Mouse (Mus musculus) lung, postnatal 0 days (tissue): ENCODE measurements around the gene Olfr223. TPM values are rescaled to one million over a fixed set of nuclear protein-coding genes. Genes with fewer than 3 reads are reported as not detected.

Experiments
- ATAC-seq: fragments of 200-750 bp; cut with Nextera tagmentation; 2 replicates; pipeline ENCODE4 v1.8.0; 2017; ENCODE audit warnings: moderate library complexity
- DNase-seq: peaks from one replicate; pipeline ENCODE4 v3.0.0-alpha.2; 2016; ENCODE audit warnings: low spot score
- H3K27ac ChIP-seq: fragments of 300-500 bp; sonication (generic); 2 replicates; pipeline ENCODE4 v1.5.1; 2014; ENCODE audit warnings: antibody characterized with exemption, mild to moderate bottlenecking, low read length, mixed read lengths
- H3K27me3 ChIP-seq: fragments of 300-500 bp; sonication (generic); replicated peaks from 2 replicates; pipeline ENCODE4 v1.6.1; 2014; ENCODE audit warnings: low read length, mixed read lengths; ENCODE audit not compliant: insufficient read depth
- H3K36me3 ChIP-seq: fragments of 300-500 bp; sonication (generic); 2 replicates; pipeline ENCODE4 v1.6.1; 2014; ENCODE audit warnings: low read length, mixed read lengths; ENCODE audit not compliant: insufficient read depth
- H3K4me1 ChIP-seq: fragments of 300-500 bp; sonication (generic); 2 replicates; pipeline ENCODE4 v1.6.1; 2014; ENCODE audit warnings: antibody characterized with exemption, low read depth, low read length, mixed read lengths; ENCODE audit not compliant: insufficient read depth
- H3K4me2 ChIP-seq: fragments of 300-500 bp; sonication (generic); replicated peaks from 2 replicates; pipeline ENCODE4 v1.6.1; 2014; ENCODE audit warnings: low read depth, mild to moderate bottlenecking, low read length, moderate library complexity, mixed read lengths
- H3K4me3 ChIP-seq: fragments of 300-500 bp; sonication (generic); 2 replicates; pipeline ENCODE4 v1.5.1; 2014; ENCODE audit warnings: low read depth, low read length
- H3K9ac ChIP-seq: fragments of 300-500 bp; sonication (generic); replicated peaks from 2 replicates; pipeline ENCODE4 v1.6.1; 2014; ENCODE audit warnings: low read depth, mild to moderate bottlenecking
- H3K9me3 ChIP-seq: fragments of 300-500 bp; sonication (generic); 2 replicates; pipeline ENCODE4 v1.6.1; 2016; ENCODE audit warnings: low read length, mixed read lengths
- CTCF ChIP-seq: IDR thresholded peaks from 2 replicates; pipeline ENCODE4 v1.5.1; 2016; ENCODE audit warnings: antibody characterized with exemption, mild to moderate bottlenecking
- EP300 ChIP-seq: IDR thresholded peaks from 2 replicates; pipeline ENCODE4 v1.6.1; 2016; ENCODE audit warnings: antibody characterized with exemption, mild to moderate bottlenecking, control low read depth
- WGBS: fragments of 180-500 bp; shearing (Covaris S2); extraction: QIAGEN DNeasy Blood & Tissue Kit; methylation state at CpG from one replicate; pipeline ENCODE4 v1.1.7; 2014; 5-methylcytosine and 5-hydroxymethylcytosine counted together
- polyA plus RNA-seq: library from polyadenylated mRNA; unstranded; fragments of >200 nt; fragmentation: Nextera tagmentation; extraction: Ambion mirVana; gene quantifications from 2 replicates; pipeline ENCODE4 v1.2.1, GENCODE M21; 2015

The Olfr223 gene
- polyA plus RNA-seq, 1 experiment from 2014 or later: not detected

DNA sequence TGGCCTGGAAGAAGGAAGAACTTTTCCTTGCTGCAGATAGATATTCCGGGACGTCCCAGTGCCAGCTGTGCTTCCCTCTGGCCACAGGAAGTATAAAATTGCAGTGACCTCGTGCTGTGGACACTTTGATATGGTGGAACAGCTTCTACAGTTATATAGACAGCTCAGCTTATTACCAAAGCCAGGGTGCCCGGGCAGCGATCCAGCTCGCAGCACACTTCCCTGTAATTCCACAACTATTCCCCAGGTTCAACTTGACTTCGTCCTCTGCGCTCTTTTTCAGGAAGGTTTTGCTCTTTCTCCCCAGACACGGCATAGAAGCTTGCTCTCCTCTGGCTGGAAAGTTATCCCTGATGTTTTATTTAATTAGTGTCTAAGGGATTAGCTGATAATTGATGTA is 17.4 kb downstream of the Olfr223 start:
- H3K9me3 ChIP-seq: no peaks in the 10 kb centered on the region
- H3K4me2 ChIP-seq: no peak overlapping the region
- H3K36me3 ChIP-seq: no peaks in the 10 kb centered on the region
- H3K27ac ChIP-seq: no peak overlapping the region
- no peak overlapping the region for H3K4me3 ChIP-seq
- no peak for ATAC-seq
- DNase-seq: no peak
- no peaks in the 10 kb centered on the region for H3K4me1 ChIP-seq
- WGBS: 43% methylated on average over 9 of the region's 9 CpGs
- no peak overlapping the region for H3K9ac ChIP-seq
- TF ChIP-seq CTCF: no peak
- TF ChIP-seq EP300: no peak
- H3K27me3 ChIP-seq: 0 out of 2 replicates have a peak, but pooled peaks cover 4% of the 10 kb centered on the region

DNA sequence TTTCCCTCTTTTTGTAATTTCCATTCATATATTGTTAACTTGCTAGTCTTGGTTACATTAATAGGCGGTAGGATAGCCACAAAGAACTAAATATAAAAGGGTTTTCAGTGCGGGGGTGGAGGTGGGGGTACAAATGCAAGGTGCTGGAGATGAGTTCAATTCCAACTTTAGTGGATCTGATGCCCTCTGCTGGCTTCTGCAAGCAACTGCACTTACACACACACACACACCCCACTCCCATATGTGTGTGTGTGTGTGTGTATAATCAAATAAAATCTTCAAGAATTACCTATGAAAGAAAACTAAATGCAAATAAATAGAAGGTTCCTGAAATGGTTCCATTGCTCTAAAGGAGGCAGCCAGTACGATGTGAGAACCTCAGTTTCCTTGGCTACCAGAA is 23.8 kb downstream of the Olfr223 start:
- ATAC-seq (no peak), DNase-seq (peak; percentile 25)
- no peaks in the 10 kb centered on the region for H3K9me3 ChIP-seq
- TF ChIP-seq EP300 (no peak), CTCF (peak; percentile 70)
- H3K4me3 ChIP-seq: no peak overlapping the region
- H3K4me2 ChIP-seq: no peak overlapping the region
- no peak overlapping the region for H3K9ac ChIP-seq
- WGBS: 55% methylated on average over 3 of the region's 3 CpGs
- no peaks in the 10 kb centered on the region for H3K36me3 ChIP-seq
- H3K27ac ChIP-seq: no peak overlapping the region
- no peaks in the 10 kb centered on the region for H3K4me1 ChIP-seq
- 0 out of 2 replicates have a peak, but pooled peaks cover 6% of the 10 kb centered on the region for H3K27me3 ChIP-seq

DNA sequence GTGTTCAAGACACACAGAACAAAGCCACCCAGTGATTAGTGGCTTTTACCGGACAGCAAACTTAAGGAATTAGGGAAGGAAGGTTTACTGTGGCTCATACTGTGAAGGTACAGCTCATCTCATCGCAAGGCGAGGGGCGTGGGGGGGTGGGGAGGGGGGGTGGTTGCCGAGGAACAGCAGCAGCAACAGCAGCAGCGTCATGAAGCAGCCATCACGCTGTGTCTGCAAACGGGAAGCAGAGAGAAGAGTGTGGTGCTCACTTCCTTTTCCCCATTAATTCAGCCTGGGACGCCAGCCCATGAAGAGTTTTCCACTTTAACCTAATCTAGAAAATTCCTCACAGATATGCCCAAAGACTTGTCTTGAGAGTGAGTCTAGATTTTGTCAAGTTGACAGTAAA is 30.3 kb downstream of the Olfr223 start:
- Histone ChIP-seq H3K4me1 (no peaks in the 10 kb centered on the region), H3K4me3 (no peak overlapping the region), H3K27ac (no peak overlapping the region), H3K27me3 (0 out of 2 replicates have a peak, but pooled peaks cover 2% of the 10 kb centered on the region), H3K9ac (no peak overlapping the region), H3K4me2 (no peak overlapping the region), H3K9me3 (no peaks in the 10 kb centered on the region), H3K36me3 (no peaks in the 10 kb centered on the region)
- ATAC-seq (no peak), DNase-seq (no peak)
- TF ChIP-seq EP300 (no peak), CTCF (no peak)
- 56% methylated on average over 9 of the region's 9 CpGs for WGBS

DNA sequence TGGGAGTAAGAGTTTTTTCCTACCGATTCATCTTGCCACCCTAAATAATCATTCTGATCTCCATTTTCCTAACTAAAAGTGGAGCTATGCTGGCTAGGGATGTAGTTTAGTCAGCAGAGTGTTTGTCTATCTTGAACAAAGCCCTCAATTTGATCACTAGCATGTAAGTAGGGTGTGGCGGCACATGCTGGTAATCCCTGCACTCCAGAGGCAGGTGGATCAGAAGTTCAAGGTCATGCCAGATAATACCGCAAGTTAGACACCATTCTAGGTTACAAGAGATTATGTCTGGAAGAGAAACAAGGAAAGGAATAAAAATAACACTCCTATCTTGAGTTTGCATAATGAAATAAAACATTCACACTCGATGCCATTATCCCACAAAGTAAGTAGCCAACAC is 30.8 kb downstream of the Olfr223 start:
- no peak overlapping the region for H3K4me3 ChIP-seq
- no peaks in the 10 kb centered on the region for H3K4me1 ChIP-seq
- no peak overlapping the region for H3K9ac ChIP-seq
- no peaks in the 10 kb centered on the region for H3K9me3 ChIP-seq
- H3K27ac ChIP-seq: no peak overlapping the region
- TF ChIP-seq EP300 (no peak), CTCF (no peak)
- DNase-seq: no peak
- H3K4me2 ChIP-seq: no peak overlapping the region
- no peaks in the 10 kb centered on the region for H3K36me3 ChIP-seq
- ATAC-seq: no peak
- H3K27me3 ChIP-seq: 0 out of 2 replicates have a peak, but pooled peaks cover 2% of the 10 kb centered on the region
- 90% methylated on average over 4 of the region's 4 CpGs for WGBS

- H3K36me3 ChIP-seq: no peaks in the 10 kb centered on the region
- DNase-seq: no peak
- H3K4me3 ChIP-seq: no peak overlapping the region
- WGBS: 46% methylated on average over 3 of the region's 3 CpGs
- no peaks in the 10 kb centered on the region for H3K27me3 ChIP-seq
- H3K4me1 ChIP-seq: no peaks in the 10 kb centered on the region
- no peak for ATAC-seq
- no peaks in the 10 kb centered on the region for H3K9me3 ChIP-seq
- H3K27ac ChIP-seq: no peak overlapping the region
- TF ChIP-seq CTCF (no peak), EP300 (no peak)
- no peak overlapping the region for H3K9ac ChIP-seq
- no peak overlapping the region for H3K4me2 ChIP-seq
These were observed 32.2 kb downstream of the Olfr223 start for GRCm38 (mm10) chr11:59560906-59561305.

DNA sequence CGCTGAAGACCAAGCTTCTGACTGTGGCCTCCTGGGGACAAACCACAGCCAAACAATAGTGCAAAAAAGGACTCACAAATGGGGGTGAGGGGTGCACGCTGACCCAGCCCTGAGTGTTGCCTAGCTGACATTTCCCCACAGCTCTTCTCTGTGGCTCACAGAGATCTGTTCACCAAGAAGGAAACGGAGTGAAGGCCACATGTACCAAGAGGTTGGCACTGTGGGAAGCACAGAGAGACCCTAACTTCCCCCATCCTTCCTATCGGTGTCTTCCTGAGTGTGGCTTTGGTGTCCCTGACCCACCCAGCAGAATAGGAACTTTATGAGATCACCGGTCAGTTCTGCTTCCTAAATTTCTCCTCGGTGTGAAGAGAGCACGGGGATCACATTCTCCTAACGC is 38.6 kb downstream of the Olfr223 start:
- Histone ChIP-seq H3K4me3 (no peak overlapping the region), H3K27me3 (no peaks in the 10 kb centered on the region), H3K4me2 (no peak overlapping the region), H3K9ac (no peak overlapping the region), H3K4me1 (no peaks in the 10 kb centered on the region), H3K27ac (no peak overlapping the region), H3K36me3 (no peaks in the 10 kb centered on the region), H3K9me3 (no peaks in the 10 kb centered on the region)
- ATAC-seq (no peak), DNase-seq (no peak)
- TF ChIP-seq EP300 (no peak), CTCF (no peak)
- WGBS: 75% methylated on average over 8 of the region's 8 CpGs

GRCm38 (mm10) chr11:59554127-59554526 is 39.0 kb downstream of the Olfr223 start:
- 95% methylated on average over 11 of the region's 11 CpGs for WGBS
- TF ChIP-seq EP300 (no peak), CTCF (no peak)
- Histone ChIP-seq H3K9me3 (no peaks in the 10 kb centered on the region), H3K4me1 (no peaks in the 10 kb centered on the region), H3K36me3 (no peaks in the 10 kb centered on the region), H3K27me3 (no peaks in the 10 kb centered on the region), H3K27ac (no peak overlapping the region), H3K4me2 (no peak overlapping the region), H3K9ac (no peak overlapping the region), H3K4me3 (no peak overlapping the region)
- ATAC-seq (no peak), DNase-seq (peak; percentile 18)
